Mouse (Mus musculus): ENCODE measurements around the gene Yeats4. TPM values are rescaled to one million over a fixed set of nuclear protein-coding genes. Genes with fewer than 3 reads are reported as not detected.

The Yeats4 gene
- polyA plus RNA-seq, 1 experiment = 41.6 TPM

DNA sequence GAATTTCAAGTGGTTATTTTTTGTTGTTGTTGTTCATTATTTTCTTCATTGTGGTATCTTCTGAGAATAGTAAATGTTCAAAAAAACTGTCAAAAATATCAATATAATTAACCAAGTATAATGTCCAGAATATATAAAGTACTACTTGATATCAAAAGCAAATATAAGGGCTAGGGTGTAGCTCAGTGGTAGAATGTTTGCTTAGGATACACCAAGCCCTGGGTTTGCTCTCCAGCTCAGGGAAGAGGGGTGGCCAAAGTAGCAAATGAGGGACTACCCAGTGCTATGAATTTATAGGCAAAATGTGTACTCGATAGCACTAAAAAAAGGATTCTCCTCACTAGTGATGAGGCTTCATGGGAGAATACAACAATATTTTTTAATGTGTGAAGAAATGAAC lies 51.2 kb downstream of the Yeats4 start:
- no peaks in the 10 kb centered on the region for H3K36me3 ChIP-seq (ENCODE audit: control insufficient read depth, insufficient read depth, low read length)
- no peaks in the 10 kb centered on the region for H3K27me3 ChIP-seq (ENCODE audit: control insufficient read depth, insufficient read depth, low read length)
- WGBS = 95% methylated on average over 1 of the region's 1 CpGs
- DNase-seq = no peak
- no peak for TF ChIP-seq CTCF (IDR thresholded peaks at IDR 0.05; ENCODE audit: borderline replicate concordance, control insufficient read depth, extremely low read depth, insufficient read depth, low read length, poor library complexity)
- no peak for TF ChIP-seq POLR2A (IDR thresholded peaks at IDR 0.05; ENCODE audit: control insufficient read depth, extremely low read depth, insufficient read depth, low read length, poor library complexity)
- no peak overlapping the region for H3K4me3 ChIP-seq (ENCODE audit: control insufficient read depth, insufficient read depth, low read length)
- H3K27ac ChIP-seq (ENCODE audit: control insufficient read depth, insufficient read depth, low read length) = no peak overlapping the region
- no peaks in the 10 kb centered on the region for H3K4me1 ChIP-seq (replicated peaks; ENCODE audit: control insufficient read depth, insufficient read depth, low read length)

GRCm38 (mm10) chr10:117172069-117172468 lies 52.2 kb downstream of the Yeats4 start:
- no peak for TF ChIP-seq CTCF (IDR thresholded peaks at IDR 0.05; ENCODE audit: borderline replicate concordance, control insufficient read depth, extremely low read depth, insufficient read depth, low read length, poor library complexity)
- TF ChIP-seq POLR2A (IDR thresholded peaks at IDR 0.05; ENCODE audit: control insufficient read depth, extremely low read depth, insufficient read depth, low read length, poor library complexity) = no peak
- 90% methylated on average over 3 of the region's 3 CpGs for WGBS

GRCm38 (mm10) chr10:117166785-117167425 lies 57.4 kb downstream of the Yeats4 start:
- Histone ChIP-seq H3K4me3 (ENCODE audit: control insufficient read depth, insufficient read depth, low read length) (no peak overlapping the region), H3K27me3 (ENCODE audit: control insufficient read depth, insufficient read depth, low read length) (no peaks in the 10 kb centered on the region), H3K27ac (ENCODE audit: control insufficient read depth, insufficient read depth, low read length) (no peak overlapping the region), H3K4me1 (replicated peaks; ENCODE audit: control insufficient read depth, insufficient read depth, low read length) (no peaks in the 10 kb centered on the region), H3K36me3 (ENCODE audit: control insufficient read depth, insufficient read depth, low read length) (no peaks in the 10 kb centered on the region)
- no peak for TF ChIP-seq POLR2A (IDR thresholded peaks at IDR 0.05; ENCODE audit: control insufficient read depth, extremely low read depth, insufficient read depth, low read length, poor library complexity)
- no peak for TF ChIP-seq CTCF (IDR thresholded peaks at IDR 0.05; ENCODE audit: borderline replicate concordance, control insufficient read depth, extremely low read depth, insufficient read depth, low read length, poor library complexity)
- WGBS = 94% methylated on average over 11 of the region's 11 CpGs
- DNase-seq = no peak

More at GRCm38 (mm10) chr10:117172069-117172468, 52.2 kb downstream of the Yeats4 start:
- H3K4me1 ChIP-seq (replicated peaks; ENCODE audit: control insufficient read depth, insufficient read depth, low read length) = no peaks in the 10 kb centered on the region
- H3K4me3 ChIP-seq (ENCODE audit: control insufficient read depth, insufficient read depth, low read length) = no peak overlapping the region
- H3K27ac ChIP-seq (ENCODE audit: control insufficient read depth, insufficient read depth, low read length) = no peak overlapping the region
- H3K36me3 ChIP-seq (ENCODE audit: control insufficient read depth, insufficient read depth, low read length) = no peaks in the 10 kb centered on the region
- no peaks in the 10 kb centered on the region for H3K27me3 ChIP-seq (ENCODE audit: control insufficient read depth, insufficient read depth, low read length)
- DNase-seq = no peak

Other genes starting within 250 kb of the Yeats4 start
- 0.11 TPM in 1 of 2 replicates, not detected in the other for gene Best3, start 238.2 kb downstream of the Yeats4 start, polyA plus RNA-seq (2012; rRNA removed)
- gene Lrrc10, start 179.2 kb downstream of the Yeats4 start, polyA plus RNA-seq (2012; rRNA removed) = 0.47 and 15.3 TPM in 2 replicates
- gene Cct2, start 160.7 kb downstream of the Yeats4 start, polyA plus RNA-seq (2012; rRNA removed) = 130 and 139 TPM in 2 replicates
- gene Frs2, start 76.0 kb downstream of the Yeats4 start, polyA plus RNA-seq (2012; rRNA removed) = 19.8 and 21.1 TPM in 2 replicates
- gene 9530003J23Rik, start 14.2 kb upstream of the Yeats4 start, polyA plus RNA-seq (2012; rRNA removed) = not detected in 2 replicates
- 301 and 482 TPM in 2 replicates for gene Lyz2, start 57.8 kb upstream of the Yeats4 start, polyA plus RNA-seq (2012; rRNA removed)
- gene Lyz1, start 68.4 kb upstream of the Yeats4 start, polyA plus RNA-seq (2012; rRNA removed) = 12.7 and 18.6 TPM in 2 replicates
- gene Cpsf6, start 155.5 kb upstream of the Yeats4 start, polyA plus RNA-seq (2012; rRNA removed) = 171 and 218 TPM in 2 replicates

All from thymus, adult 2 months (tissue).